Mouse (Mus musculus): Measurements from ENCODE around the gene Usp33. TPM values are rescaled to one million over a fixed set of nuclear protein-coding genes. Genes with fewer than 3 reads are reported as not detected.

Usp33 gene
- polyA plus RNA-seq, 1 experiment, result 24.1 TPM

GRCm38 (mm10) chr3:152321765-152322547, 24.3 kb upstream of the Usp33 start:
- H3K27ac ChIP-seq (replicated peaks; ENCODE audit: low read depth, low read length), result no peak overlapping the region
- H3K4me3 ChIP-seq (ENCODE audit: insufficient read depth, low read depth, low read length), result no peak overlapping the region
- no peaks in the 10 kb centered on the region for H3K4me1 ChIP-seq (ENCODE audit: control insufficient read depth, insufficient read depth, insufficient read length, low read length)

DNA sequence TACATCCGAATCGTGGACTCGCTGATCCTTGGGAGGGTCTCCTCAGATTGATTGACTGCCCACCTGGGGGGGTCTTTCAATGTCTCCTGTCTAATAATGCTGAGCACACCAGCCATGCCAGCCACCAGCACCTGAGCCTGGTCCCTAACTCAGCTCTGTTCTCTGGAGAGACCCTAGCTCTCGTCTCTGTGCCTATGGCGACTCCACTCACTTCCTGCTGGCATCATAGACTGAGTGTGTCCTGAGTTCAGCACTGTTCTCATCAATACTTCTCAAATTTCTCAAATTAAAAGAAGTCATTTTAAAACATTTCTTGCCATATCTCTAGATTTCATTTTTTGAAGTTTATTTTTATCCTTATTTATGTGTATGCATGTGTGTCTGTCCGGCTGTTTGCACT, 14.2 kb upstream of the Usp33 start:
- H3K4me1 ChIP-seq (ENCODE audit: control insufficient read depth, insufficient read depth, insufficient read length, low read length), result no peaks in the 10 kb centered on the region
- no peak overlapping the region for H3K4me3 ChIP-seq (ENCODE audit: insufficient read depth, low read depth, low read length)
- no peak overlapping the region for H3K27ac ChIP-seq (replicated peaks; ENCODE audit: low read depth, low read length)

DNA sequence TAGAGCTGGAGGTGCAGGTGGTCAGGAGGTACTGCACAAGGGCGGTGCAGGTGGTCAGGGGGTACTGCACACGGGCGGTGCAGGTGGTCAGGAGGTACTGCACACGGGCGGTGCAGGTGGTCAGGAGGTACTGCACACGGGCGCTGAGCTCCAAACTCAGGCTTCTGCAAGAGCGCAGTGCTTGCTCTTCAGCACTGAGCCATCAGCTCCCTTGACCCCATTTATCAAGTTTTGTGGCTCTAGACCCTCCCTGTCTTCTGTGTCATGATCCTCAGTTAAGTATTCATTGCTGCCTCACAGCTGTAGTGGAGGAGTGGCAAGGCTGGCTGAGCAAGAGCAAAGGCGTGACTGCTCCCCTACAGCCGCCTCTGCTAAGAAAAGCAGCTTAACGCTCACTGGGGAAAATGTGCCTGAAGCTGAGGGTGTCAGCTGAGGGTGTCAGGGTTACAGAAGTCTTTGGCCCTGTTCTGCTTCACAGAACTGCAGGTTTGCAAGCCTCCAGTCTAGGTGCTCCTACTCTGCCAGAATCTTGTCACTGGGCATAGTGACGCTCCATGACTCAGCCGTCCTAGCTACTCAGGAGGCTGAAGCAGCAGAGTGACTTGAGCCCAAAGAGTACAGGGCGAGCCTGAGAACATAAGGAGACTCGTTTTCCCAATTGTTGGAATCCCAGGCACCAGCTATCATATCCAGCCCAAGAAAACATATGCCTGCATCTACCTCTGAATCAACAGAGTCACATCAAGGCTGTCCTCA, 13.6 kb upstream of the Usp33 start:
- H3K4me1 ChIP-seq (ENCODE audit: control insufficient read depth, insufficient read depth, insufficient read length, low read length), result no peaks in the 10 kb centered on the region
- no peak overlapping the region for H3K27ac ChIP-seq (replicated peaks; ENCODE audit: low read depth, low read length)
- H3K4me3 ChIP-seq (ENCODE audit: insufficient read depth, low read depth, low read length), result no peak overlapping the region

DNA sequence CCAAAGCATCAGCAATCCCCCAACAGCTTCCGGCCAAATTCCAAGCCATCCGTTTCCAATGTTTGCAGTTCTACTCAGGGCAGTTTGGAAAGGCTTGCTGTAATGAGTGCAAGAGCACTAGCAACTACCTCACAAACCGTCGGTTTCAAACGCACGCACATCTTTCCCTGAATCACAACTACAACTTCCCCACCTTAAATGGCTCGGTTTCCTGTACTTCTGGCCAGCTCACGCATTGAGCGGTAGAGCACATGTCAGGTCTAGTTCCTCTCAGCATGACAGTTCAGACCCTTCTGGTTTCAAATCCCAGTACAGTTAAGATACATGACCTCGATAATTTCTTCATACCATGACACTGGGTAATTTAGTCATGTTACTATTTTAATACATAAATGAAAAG, 12.6 kb upstream of the Usp33 start:
- Histone ChIP-seq H3K4me1 (ENCODE audit: control insufficient read depth, insufficient read depth, insufficient read length, low read length) (no peaks in the 10 kb centered on the region), H3K27ac (replicated peaks; ENCODE audit: low read depth, low read length) (no peak overlapping the region), H3K4me3 (ENCODE audit: insufficient read depth, low read depth, low read length) (no peak overlapping the region)

DNA sequence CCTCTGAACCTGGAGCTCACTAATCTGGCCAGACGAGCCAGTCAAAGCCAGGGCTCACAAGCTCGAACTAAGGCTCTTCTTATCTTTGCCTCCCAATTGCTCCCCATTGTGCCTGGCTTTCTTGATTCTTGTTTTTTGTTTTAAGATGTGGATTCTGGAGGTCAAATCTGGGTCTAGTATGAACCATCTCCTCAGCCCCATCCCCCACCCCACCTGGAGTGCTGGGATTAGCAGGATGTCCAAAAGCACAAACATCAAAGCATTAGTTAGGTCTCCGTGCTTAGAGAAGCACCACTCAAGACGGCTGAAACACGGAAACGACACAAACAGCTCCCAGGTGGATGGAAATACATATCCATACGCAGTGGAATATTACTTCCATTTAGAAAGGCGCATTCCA, 10.2 kb upstream of the Usp33 start:
- Histone ChIP-seq H3K4me1 (ENCODE audit: control insufficient read depth, insufficient read depth, insufficient read length, low read length) (no peaks in the 10 kb centered on the region), H3K27ac (replicated peaks; ENCODE audit: low read depth, low read length) (no peak overlapping the region), H3K4me3 (ENCODE audit: insufficient read depth, low read depth, low read length) (no peak overlapping the region)

DNA sequence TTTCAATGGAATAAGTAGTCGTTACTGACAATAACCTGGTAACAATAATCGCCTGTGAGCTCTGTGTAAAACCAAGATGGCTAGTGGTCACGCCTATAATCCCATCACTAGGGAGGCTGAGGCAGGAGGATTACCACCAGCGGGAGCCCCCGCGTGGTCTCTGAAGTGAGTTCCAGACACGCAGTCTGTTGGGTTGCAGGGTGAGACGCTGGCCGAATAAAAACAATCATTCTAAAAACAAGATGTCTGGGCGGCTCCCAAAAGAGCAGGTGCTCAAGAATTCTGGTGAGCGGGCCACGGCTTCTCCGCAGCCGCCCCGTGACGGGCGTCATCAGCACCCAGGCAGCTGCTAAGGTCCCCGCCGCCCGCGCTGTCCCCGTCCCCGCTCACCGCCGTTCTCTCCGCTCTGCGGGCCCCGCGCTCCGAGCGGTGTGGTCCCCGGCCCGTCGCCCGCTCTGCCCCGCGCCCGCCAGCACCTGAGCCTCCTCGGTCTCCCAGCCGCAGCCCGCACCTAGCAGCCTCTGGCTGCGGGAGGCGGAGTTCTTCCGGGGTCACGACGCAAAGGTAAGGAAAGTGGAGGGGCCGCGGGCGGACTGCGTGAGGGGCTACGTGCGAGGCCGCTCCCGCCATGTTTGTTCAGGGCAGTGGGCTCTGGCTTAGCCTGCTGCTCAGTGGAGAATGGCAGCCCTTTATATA, 6.3 kb upstream of the Usp33 start, which contains the start of gene Miga1:
Miga1 (minus strand) TSS at position 546 of the 696 bp plus-strand sequence.
- no peak within 1 kb of the TSS for H3K27ac ChIP-seq (replicated peaks; ENCODE audit: low read depth, low read length)
- H3K4me1 ChIP-seq (ENCODE audit: control insufficient read depth, insufficient read depth, insufficient read length, low read length), result no peaks in the 10 kb centered on the region

GRCm38 (mm10) chr3:152342961-152343517, 3.2 kb upstream of the Usp33 start:
- H3K4me1 ChIP-seq (ENCODE audit: control insufficient read depth, insufficient read depth, insufficient read length, low read length), result peaks cover 2% of the 10 kb centered on the region
- no peak overlapping the region for H3K27ac ChIP-seq (replicated peaks; ENCODE audit: low read depth, low read length)
- no peak overlapping the region for H3K4me3 ChIP-seq (ENCODE audit: insufficient read depth, low read depth, low read length)

More for the DNA sequence above, 6.3 kb upstream of the Usp33 start, which contains the start of gene Miga1:
- H3K4me3 ChIP-seq (ENCODE audit: insufficient read depth, low read depth, low read length), result peak within 1 kb of the TSS; percentile 73

- H3K27ac ChIP-seq (replicated peaks; ENCODE audit: low read depth, low read length), result peak overlapping the region; percentile 67
- H3K4me1 ChIP-seq (ENCODE audit: control insufficient read depth, insufficient read depth, insufficient read length, low read length), result peaks cover 7% of the 10 kb centered on the region
- peak overlapping the region; percentile 94 for H3K4me3 ChIP-seq (ENCODE audit: insufficient read depth, low read depth, low read length)
These were observed 409 bp downstream of the Usp33 start for GRCm38 (mm10) chr3:152346633-152347141.

DNA sequence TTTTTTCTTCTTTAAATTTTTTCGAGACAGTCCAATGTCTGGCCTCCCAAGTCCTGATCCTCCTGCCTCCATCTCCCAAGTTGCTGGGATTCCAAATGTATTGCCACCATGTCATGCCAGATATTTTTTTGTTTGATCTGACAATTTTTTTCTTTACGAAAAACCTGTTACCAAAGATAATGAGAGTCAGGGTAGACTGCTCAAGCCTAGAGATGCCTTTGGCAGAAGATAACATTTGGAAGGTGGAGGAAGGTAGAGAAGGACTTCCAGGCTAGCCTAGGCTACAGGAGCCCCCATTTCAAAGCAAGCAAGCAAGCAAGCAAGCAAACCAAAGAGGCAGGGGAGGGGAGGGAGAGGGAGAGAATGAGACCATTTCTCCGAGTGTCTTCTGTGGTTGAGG, 949 bp downstream of the Usp33 start:
- H3K4me3 ChIP-seq (ENCODE audit: insufficient read depth, low read depth, low read length), result peak overlapping the region; percentile 94
- H3K27ac ChIP-seq (replicated peaks; ENCODE audit: low read depth, low read length), result peak overlapping the region; percentile 67
- H3K4me1 ChIP-seq (ENCODE audit: control insufficient read depth, insufficient read depth, insufficient read length, low read length), result peaks cover 7% of the 10 kb centered on the region

DNA sequence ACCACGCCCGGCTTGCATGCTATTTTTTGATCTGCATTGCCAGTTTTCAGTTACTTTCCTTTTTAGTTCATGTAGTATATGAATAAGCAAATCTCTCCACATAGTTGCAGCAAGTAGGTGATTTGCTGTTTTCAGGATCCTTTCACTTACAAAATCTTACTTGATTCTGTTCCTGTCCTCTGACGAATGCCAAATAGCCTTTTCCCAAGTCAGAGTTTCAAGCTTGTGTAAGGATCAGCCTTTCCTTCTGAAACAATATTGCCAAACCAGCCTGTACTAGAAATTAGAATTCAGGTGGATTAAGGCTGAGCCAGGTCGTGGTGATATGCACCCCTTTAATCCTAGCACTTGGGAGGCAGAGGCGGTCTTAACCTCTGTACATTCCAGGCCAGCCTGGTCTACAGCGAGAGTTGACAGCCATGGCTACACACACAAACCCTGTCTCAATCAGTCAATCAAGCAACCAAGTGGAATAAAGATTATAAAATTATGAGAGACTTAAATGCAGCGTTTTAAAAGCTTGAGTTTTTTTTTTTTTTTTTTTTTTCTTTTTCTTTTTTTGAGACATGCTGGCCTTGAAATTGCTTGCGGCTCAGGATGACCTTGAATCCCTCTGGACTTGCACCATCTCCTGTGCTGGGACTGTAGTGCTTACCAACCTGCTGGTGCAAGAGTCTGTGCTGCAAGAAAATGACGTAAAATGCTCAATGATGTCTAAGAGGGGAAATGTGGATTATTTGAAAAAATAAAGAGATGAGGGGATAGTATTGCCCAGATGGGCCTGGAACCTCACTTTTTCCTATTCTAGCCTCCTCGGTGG, 1.9 kb downstream of the Usp33 start:
- H3K27ac ChIP-seq (replicated peaks; ENCODE audit: low read depth, low read length), result peak overlapping the region; percentile 79

DNA sequence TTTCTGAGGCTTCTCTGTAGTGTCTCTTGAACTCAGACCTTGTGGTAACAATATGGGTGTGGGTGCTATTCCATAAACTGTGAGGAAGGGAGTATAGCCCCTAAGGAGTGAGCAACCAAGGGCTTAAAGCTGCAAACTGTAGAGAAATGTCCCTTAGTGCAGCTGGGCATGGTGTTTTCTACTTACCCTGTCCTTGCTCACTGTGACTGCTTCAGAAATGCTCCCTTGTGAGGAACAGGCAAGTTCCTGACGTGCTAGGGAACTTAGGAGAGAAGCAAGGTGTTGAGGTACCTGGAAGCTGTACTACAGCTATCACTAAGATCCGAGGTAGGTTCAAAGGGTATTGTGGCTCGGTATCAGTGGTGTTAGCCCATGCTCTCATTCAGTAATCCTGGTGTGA, 4.2 kb downstream of the Usp33 start:
- peaks cover 7% of the 10 kb centered on the region for H3K4me1 ChIP-seq (ENCODE audit: control insufficient read depth, insufficient read depth, insufficient read length, low read length)
- no peak overlapping the region for H3K27ac ChIP-seq (replicated peaks; ENCODE audit: low read depth, low read length)
- no peak overlapping the region for H3K4me3 ChIP-seq (ENCODE audit: insufficient read depth, low read depth, low read length)

More for the DNA sequence above, 1.9 kb downstream of the Usp33 start:
- H3K4me3 ChIP-seq (ENCODE audit: insufficient read depth, low read depth, low read length), result peak overlapping the region; percentile 25; the same call in 1 of the 2 replicates
- peaks cover 7% of the 10 kb centered on the region for H3K4me1 ChIP-seq (ENCODE audit: control insufficient read depth, insufficient read depth, insufficient read length, low read length)

DNA sequence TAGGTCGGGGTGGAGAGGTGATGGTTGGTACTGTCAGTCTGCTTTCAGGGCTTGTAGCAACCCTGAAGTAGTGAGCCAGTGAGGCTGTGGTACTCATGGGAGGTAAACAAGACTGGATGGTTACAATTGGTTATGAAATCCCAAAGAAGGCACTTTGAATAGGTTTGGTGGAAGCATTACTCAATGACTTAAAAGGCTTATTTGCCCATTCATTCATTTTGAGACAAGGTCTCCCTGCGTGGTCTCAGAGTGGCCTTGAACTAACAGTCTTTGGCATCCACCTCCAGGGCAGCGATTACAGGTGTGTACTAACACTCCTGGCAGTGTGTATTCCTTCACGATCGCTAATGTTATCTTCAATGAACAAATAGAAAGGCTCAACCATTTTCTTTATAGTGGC, 4.7 kb downstream of the Usp33 start:
- H3K4me3 ChIP-seq (ENCODE audit: insufficient read depth, low read depth, low read length), result no peak overlapping the region
- H3K4me1 ChIP-seq (ENCODE audit: control insufficient read depth, insufficient read depth, insufficient read length, low read length), result peaks cover 7% of the 10 kb centered on the region
- no peak overlapping the region for H3K27ac ChIP-seq (replicated peaks; ENCODE audit: low read depth, low read length)

DNA sequence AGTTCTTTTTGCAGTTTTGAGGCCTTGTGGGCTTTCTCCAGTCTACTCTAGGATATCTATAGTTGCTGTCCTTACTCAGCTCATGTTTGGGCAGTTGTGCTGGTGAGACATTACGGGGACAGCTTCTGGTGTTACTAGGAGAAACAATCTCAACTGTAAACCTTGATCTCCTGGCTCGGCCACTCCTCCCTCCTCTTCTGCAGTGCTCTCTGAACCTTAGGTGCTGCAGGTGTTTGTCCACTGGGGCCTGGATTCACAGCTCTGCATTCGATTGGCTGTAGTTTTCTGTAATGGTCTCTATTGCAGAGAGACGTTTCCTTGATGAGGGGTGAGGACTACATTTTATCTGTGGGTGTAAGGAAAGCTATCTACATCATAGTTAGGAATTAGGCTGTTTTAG, 6.0 kb downstream of the Usp33 start:
- Histone ChIP-seq H3K4me1 (ENCODE audit: control insufficient read depth, insufficient read depth, insufficient read length, low read length) (peaks cover 7% of the 10 kb centered on the region), H3K27ac (replicated peaks; ENCODE audit: low read depth, low read length) (no peak overlapping the region), H3K4me3 (ENCODE audit: insufficient read depth, low read depth, low read length) (no peak overlapping the region)

Measured in brown adipose tissue, adult 24 weeks (tissue).